In genomic region chr4:140617391-140618385, GRCm38 (mm10) we compare ENCODE assay signal across 8 mouse cellular contexts. TPM values are rescaled to one million over a fixed set of nuclear protein-coding genes. Genes with fewer than 3 reads are reported as not detected.
DNase-seq lines count a peak whose midpoint lies in the region; ATAC-seq and TF ChIP-seq lines count a peak whose summit lies in the region.

No protein-coding gene starts in this region.

- 31% methylated on average over 16 of the region's 16 CpGs for WGBS in heart, embryonic 14.5 days

- DNase-seq in left cerebral cortex, adult 2 months (ENCODE audit: extremely low spot score in 1 of 2, low spot score in 2 of 2): no peak
- no peak for DNase-seq in left cerebral cortex, postnatal 36 days (ENCODE audit: low spot score in 2 of 2)
- peak; percentile 82 for DNase-seq in kidney, postnatal 14 days
- peak; percentile 58 to 80 for DNase-seq in lung, postnatal 4 days
- peak; percentile 64 for DNase-seq in thymus, postnatal 4 days
- no peak for DNase-seq in spleen, postnatal 4 days (ENCODE audit: low spot score in 2 of 2)

- peak; percentile 24; the same call in 1 of the 2 replicates for ATAC-seq in heart, embryonic 14.5 days (ENCODE audit: insufficient number of reproducible peaks, insufficient read depth, low FRiP score, low read depth)

- 0 out of 2 replicates have a peak overlapping the region, but pooled peaks have one; percentile 28 for H3K27ac ChIP-seq in left cerebral cortex, adult 2 months
- no peak overlapping the region for H3K27ac ChIP-seq in cortical plate, adult 2 months (ENCODE audit: insufficient read depth, low read length)
- H3K27ac ChIP-seq in heart, embryonic 14.5 days (replicated peaks in 1 of 2; ENCODE audit: control insufficient read depth in 1 of 2, insufficient read depth in 1 of 2, low read depth in 2 of 2, low read length in 2 of 2): peak overlapping the region; percentile 68 to 80

- H3K4me3 ChIP-seq in left cerebral cortex, adult 2 months: no peak overlapping the region
- no peak overlapping the region for H3K4me3 ChIP-seq in cortical plate, adult 2 months (ENCODE audit: insufficient read depth, low read length)
- H3K4me3 ChIP-seq in heart, embryonic 14.5 days (ENCODE audit: control insufficient read depth in 1 of 2, insufficient read depth in 1 of 2, low read depth in 1 of 2, low read length in 2 of 2): no peak overlapping the region

- no peaks in the 10 kb centered on the region for H3K27me3 ChIP-seq in heart, embryonic 14.5 days (ENCODE audit: control insufficient read depth, insufficient read depth, low read length)

- H3K9ac ChIP-seq in heart, embryonic 14.5 days (ENCODE audit: low read length): peak overlapping the region; percentile 35; the same call in 1 of the 2 replicates

- H3K4me1 ChIP-seq in cortical plate, adult 2 months (ENCODE audit: control insufficient read depth, insufficient read depth, low read length): peaks cover 3% of the 10 kb centered on the region
- H3K4me1 ChIP-seq in heart, embryonic 14.5 days (ENCODE audit: control insufficient read depth in 2 of 2, insufficient read depth in 2 of 2, low read length in 2 of 2): peaks cover 24 to 37% of the 10 kb centered on the region in 2 experiments

- peak; percentile 15; the same call in 1 of the 2 replicates for TF ChIP-seq CTCF in left cerebral cortex, adult 2 months (IDR thresholded peaks at IDR 0.05)
- peak; percentile 21; the same call in 1 of the 2 replicates for TF ChIP-seq CTCF in cortical plate, adult 2 months (IDR thresholded peaks at IDR 0.05; ENCODE audit: extremely low read depth, insufficient read depth, low read length)

- H3K4me2 ChIP-seq in heart, embryonic 14.5 days (ENCODE audit: low read length): no peak overlapping the region

- peaks cover 14% of the 10 kb centered on the region; the same call in 1 of the 2 replicates for H3K36me3 ChIP-seq in heart, embryonic 14.5 days (ENCODE audit: control insufficient read depth, insufficient read depth, low read length)

- TF ChIP-seq POLR2A in cortical plate, adult 2 months (IDR thresholded peaks at IDR 0.05; ENCODE audit: extremely low read depth, insufficient read depth, low read length): no peak

- intact Hi-C loops in left cerebral cortex, adult 2 months (cut with DNase I): no loop called here
- intact Hi-C loops in left cerebral cortex, postnatal 36 days (cut with DNase I): no loop called here

- no peaks in the 10 kb centered on the region for H3K9me3 ChIP-seq in heart, embryonic 14.5 days (ENCODE audit: control insufficient read depth, low read length)

RNA-seq across cellular contexts. Expression of gene Arhgef10l, which starts 48.1 kb away (rescaled TPM):
- 10 to 100 TPM; 63.2 to 71.5 TPM for total RNA-seq in left cerebral cortex, adult 2 months (2021)
- total RNA-seq in left cerebral cortex, postnatal 36 days (2021): 10 to 100 TPM; 61.0 to 63.4 TPM
- 34.5 and 38.3 TPM in 2 replicates for polyA plus RNA-seq in cortical plate, adult 2 months (2012; rRNA removed)
- polyA plus RNA-seq in heart, embryonic 14.5 days (2014; fragmentation: Nextera tagmentation; extraction: Ambion mirVana): 14.2 and 15.9 TPM in 2 replicates

Comparison
In these comparisons a context has a peak if more than half of its experiments do, and no peak if none do; other contexts are left out.
1. DNase-seq: peak in kidney, postnatal 14 days (single experiment), lung, postnatal 4 days (2 of 2) and thymus, postnatal 4 days (single experiment); none in left cerebral cortex, adult 2 months (0 of 2), left cerebral cortex, postnatal 36 days (0 of 2) and spleen, postnatal 4 days (0 of 2).